Mouse (Mus musculus) C2C12 (cell line): ENCODE results near the gene Odf2.

Experiments
- CTCF ChIP-seq: IDR thresholded peaks from one replicate; pipeline ENCODE4 v1.5.1; 2011; ENCODE audit not compliant: control insufficient read depth, insufficient read depth, insufficient read length
- MAX ChIP-seq: IDR thresholded peaks from one replicate; pipeline ENCODE4 v1.6.1; 2011; ENCODE audit warnings: mild to moderate bottlenecking, control low read depth
- MYOD1 ChIP-seq: IDR thresholded peaks from one replicate; pipeline ENCODE4 v1.6.1; 2011; ENCODE audit warnings: low read depth; ENCODE audit not compliant: control insufficient read depth, insufficient read length
- USF1 ChIP-seq: IDR thresholded peaks from one replicate; pipeline ENCODE4 v1.6.1; 2011; ENCODE audit warnings: low read depth, mild to moderate bottlenecking, control low read depth, moderate library complexity

DNA sequence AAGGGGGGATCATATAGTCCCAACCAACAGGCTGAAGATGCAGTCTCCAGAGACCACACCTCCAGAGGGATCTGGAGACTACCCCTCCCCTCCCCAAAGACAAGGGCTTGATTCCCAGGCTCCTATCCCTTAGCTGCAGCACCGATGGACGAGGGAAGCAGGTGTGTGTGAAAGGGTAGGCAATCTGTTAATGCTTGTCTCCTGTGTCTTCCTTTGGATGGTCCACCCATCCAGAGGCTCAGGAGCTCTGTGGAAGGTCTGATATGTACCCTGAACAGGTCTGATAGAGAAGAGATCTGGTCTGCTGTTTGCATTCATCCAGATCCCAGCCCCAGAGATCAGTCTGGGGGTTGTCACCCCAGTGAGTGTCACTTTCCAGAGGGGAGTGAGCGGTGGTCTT is 42.1 kb upstream of the Odf2 start:
- TF ChIP-seq CTCF (no peak), MYOD1 (no peak), USF1 (no peak), MAX (no peak)
